Mouse (Mus musculus): ENCODE measurements around the gene Ncoa7.
A peak's percentile ranks its signal among the peaks of the same experiment; 100 is the strongest.

Gene Ncoa7

DNA sequence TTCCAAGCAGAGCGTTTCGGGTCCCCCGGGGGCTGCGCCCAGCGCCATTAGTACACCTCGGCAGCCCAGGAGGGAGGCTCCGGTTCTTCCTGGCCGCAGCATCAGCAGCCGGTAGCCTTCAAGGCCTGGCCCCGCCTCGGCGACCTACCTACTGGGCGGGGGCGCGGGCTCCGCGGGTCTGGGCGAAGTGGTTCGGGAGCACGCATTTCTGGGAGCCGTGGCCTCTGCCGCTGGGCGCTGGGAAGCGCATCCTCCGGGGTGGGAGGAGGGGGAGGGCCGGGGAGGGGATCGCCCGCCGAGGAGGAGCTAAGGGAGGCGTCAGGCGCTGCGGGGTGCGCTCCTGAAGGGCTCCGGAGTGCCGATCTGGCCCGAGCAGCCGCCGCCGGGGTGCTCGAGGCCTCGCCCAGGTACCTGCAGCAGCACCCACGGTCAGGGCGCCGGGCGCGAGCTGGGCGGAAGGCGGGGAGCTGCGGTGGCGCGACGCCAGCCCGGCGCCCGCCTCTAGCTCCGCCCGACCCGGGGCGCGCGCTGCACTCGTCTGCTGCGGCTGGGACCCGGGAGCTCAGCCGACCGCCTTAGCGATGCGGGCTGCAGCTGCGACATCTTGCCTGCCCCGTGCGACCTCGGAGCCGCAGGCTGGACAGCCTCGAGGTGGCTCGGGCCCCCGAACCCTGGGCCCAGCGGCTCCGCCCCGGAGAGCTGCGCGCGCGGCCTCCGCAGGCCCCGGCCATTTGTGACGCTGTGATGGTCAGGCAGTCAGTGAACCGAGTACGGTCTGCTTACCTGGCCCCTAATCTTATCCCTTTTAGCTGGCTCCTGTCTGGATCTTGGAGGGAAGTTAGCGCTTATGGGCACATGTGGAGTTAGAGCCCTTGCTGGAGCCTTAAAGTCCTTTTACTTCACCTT, at the start of gene Ncoa7:
Gene Ncoa7, minus strand, starts transcription at position 646 of the 906 bp plus-strand sequence.
- DNase-seq (ENCODE audit: low read depth, low spot score) = peak; percentile 37

- DNase-seq (ENCODE audit: low read depth, low spot score) = no peak
These were observed 42.1 kb upstream of the Ncoa7 start for GRCm38 (mm10) chr10:30845101-30845825.

- DNase-seq (ENCODE audit: low read depth, low spot score) = no peak
These were observed 41.3 kb upstream of the Ncoa7 start for GRCm38 (mm10) chr10:30844191-30845010.

DNA sequence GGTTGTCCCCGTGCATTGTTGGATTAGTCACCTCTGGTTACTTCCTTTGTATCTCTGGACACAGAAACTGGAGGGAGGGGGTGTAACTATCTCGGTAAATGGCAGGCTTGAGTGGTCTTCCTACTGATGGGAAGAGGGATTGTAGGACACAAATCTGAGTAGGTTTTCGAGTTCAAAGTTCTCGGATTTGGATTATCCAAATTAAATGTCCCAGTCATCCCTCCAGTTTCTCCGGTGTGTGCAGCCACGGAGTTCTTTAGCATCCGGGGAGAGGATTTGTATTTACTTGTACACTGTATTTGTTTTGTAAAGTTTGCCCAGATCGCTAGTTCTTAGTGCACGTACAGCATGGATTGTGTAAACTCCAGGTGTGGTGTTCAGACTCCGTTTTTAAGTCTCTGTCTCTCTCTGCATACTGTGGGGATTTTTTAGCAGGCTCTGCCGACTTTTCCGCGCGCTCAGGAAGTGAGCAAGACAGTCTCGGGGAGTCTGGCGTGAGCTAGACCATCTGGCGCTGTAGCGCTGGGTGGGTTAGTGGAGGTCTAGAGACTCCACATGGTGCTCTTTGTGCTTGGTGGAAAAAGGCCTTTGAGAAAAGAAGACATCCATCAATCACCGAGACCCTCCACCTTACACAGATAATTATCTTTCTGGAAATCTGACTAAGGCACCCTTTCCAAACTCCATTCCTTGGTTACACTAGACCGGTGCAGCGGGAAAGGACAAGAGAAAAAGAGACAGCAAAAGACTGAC, 40.5 kb upstream of the Ncoa7 start:
- no peak for DNase-seq (ENCODE audit: low read depth, low spot score)

GRCm38 (mm10) chr10:30842643-30843437, 39.7 kb upstream of the Ncoa7 start, which contains the start of gene Hey2:
Gene Hey2, minus strand, starts transcription at chr10:30842801.
- peak; percentile 91 for DNase-seq (ENCODE audit: low read depth, low spot score)

- DNase-seq (ENCODE audit: low read depth, low spot score) = no peak
These were observed 39.1 kb upstream of the Ncoa7 start for GRCm38 (mm10) chr10:30842228-30842627.

- DNase-seq (ENCODE audit: low read depth, low spot score) = no peak
These were observed 37.7 kb upstream of the Ncoa7 start for GRCm38 (mm10) chr10:30840824-30841223.

DNA sequence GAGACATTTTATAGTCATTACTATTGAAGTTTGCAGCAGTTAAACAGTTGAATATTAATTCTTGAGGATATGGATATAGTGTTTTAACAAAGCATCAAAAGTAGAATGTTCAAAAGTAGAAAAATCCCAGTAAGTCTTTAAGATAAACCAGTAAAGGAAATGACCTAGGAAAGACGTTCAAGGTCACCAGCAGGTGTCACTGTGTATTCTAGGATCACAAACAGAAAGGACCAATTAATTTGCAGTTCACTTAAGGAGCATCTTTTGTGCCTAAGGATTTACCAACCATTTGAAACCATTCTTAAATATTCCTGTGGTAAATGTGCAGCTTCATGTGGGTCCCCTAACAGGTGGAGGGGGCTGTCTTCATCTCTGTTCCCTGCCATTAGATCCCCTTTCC, 35.1 kb upstream of the Ncoa7 start:
- DNase-seq (ENCODE audit: low read depth, low spot score) = no peak

GRCm38 (mm10) chr10:30825049-30825448, 21.9 kb upstream of the Ncoa7 start:
- DNase-seq (ENCODE audit: low read depth, low spot score) = no peak

DNA sequence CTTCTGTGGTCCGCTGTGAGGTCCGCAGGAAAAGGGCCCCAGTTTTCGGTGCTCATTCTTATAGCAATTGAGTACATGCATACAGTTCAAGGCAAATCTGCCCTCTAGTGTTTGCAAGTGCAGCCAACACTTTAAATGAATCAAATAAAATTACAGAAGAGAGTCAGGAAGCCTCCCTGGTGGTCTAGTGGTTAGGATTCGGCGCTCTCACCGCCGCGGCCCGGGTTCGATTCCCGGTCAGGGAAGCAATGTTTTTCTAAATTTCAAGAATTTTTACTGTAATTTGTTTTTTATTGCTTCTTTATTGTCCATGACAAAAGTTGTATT, 7.8 kb upstream of the Ncoa7 start:
- peak; percentile 91 for DNase-seq (ENCODE audit: low read depth, low spot score)

- peak; percentile 72 for DNase-seq (ENCODE audit: low read depth, low spot score)
These were observed 7.3 kb upstream of the Ncoa7 start for GRCm38 (mm10) chr10:30810247-30810966.

DNA sequence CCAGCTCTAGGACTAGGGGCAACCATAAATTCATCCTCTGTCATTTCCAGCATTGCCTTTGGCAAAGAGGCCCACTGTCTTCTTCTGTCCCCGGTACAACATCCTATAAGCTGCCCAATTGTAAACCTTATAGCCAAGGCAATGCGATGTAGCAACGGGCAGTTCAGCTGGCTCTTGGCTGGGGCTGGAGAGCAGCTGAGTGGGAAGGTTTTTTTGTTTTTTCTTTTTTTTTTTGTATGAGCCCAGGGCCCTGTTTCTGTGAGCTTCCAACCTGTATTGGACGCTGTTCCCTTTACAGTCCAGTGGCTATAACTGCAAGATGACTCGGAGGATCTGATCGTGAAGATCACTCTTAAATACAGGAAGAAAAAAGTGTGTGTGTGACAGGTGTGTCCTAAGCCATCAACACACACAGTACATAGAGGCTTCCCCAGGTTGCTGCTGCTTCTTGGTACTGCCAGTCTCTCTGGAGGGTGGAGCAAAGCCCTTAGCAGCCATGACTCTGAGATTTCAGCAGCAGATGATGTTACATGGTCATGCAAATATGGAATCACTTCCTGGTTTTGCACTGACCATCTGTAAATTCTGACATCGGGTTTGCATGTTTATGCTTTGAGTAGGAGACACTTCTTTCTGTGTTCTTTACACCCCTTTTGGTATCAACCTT, 594 bp upstream of the Ncoa7 start:
- DNase-seq (ENCODE audit: low read depth, low spot score) = no peak

DNA sequence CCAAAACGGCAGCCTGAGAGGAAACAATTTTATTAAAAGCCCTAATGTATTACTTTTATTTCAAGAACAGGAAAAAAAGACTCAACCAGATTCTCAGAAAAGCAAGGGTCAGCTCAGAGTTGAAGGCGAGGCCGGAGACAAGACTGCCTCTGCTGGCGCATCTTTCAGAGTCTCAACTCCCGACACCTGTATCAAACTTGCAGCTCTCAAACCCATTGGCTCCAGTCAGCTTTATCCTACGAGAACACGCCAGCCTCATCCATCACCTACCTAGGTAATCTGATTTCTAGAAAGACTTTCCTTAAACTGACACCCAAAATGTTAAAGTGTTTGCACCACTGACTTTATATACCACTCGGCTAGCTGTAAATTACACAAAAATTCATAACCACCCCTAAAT, 1.1 kb downstream of the Ncoa7 start:
- DNase-seq (ENCODE audit: low read depth, low spot score) = no peak

DNA sequence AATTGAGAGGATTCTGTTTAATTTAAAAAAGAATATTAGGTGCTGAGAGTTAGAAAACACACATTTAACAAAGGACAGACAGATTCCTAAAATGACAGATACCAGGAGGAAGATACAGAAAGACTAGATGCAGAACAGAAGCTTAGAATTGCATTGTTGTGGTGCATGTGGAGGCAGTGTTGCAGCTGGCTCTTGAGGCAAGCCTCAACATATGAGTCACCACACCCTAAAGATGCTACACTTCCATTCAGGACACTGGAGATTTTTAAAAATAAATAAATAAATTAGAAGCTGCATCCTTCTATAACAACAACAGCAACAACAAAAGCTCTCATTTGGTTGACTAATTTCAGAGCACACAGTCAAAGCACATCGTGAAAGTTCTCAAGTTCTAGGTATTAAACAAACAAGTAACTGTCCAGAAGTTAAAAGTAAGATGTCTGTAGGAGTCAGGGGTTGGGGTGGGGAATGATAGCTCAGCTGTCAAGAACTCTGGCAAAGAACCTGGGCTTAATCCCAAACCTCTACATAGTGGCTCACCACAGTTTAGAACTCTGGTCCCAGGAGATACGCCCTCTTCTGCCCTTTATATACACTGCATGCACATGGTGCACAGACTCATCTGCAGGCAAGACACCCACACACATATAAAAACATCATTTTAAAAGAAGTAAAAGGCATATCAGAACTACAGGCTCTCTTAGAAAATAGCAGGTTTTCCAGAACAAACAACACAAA, 3.2 kb downstream of the Ncoa7 start:
- DNase-seq (ENCODE audit: low read depth, low spot score) = no peak

GRCm38 (mm10) chr10:30796469-30797261, 6.5 kb downstream of the Ncoa7 start:
- no peak for DNase-seq (ENCODE audit: low read depth, low spot score)

DNA sequence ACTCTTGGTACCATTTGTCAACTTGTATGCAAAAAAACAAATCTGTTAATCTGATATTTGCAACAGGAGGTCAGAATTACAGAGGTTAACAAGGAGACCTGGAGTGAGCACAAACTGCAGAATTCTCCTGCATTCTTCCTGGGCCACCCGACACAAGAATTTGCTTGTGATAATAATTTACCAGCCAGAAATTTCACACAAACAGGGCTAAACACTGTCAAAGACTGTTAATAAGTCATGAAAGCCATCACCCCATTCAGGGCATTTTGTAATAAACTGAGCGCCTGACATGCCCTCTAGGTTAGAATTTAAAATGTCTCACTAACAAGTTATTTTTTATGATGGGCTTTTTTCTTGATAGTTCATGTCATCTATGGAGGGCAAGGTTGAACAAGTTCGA, 12.1 kb downstream of the Ncoa7 start:
- DNase-seq (ENCODE audit: low read depth, low spot score) = no peak

GRCm38 (mm10) chr10:30789521-30789920, 13.6 kb downstream of the Ncoa7 start:
- no peak for DNase-seq (ENCODE audit: low read depth, low spot score)

- no peak for DNase-seq (ENCODE audit: low read depth, low spot score)
These were observed 14.8 kb downstream of the Ncoa7 start for GRCm38 (mm10) chr10:30788340-30788721.

Data from skeletal muscle tissue, adult 2 months (tissue).